Mouse (Mus musculus) liver, embryonic 11.5 days (tissue): Measurements from ENCODE around the gene Syde2. TPM values are rescaled to one million over a fixed set of nuclear protein-coding genes. Genes with fewer than 3 reads are reported as not detected.

Experiments used
- ATAC-seq: fragments of 200-750 bp; cut with Nextera tagmentation; replicated peaks from 2 replicates; pipeline ENCODE4 v1.8.0; 2017; ENCODE audit warnings: moderate number of reproducible peaks, mild to moderate bottlenecking, moderate TSS enrichment, moderate library complexity; ENCODE audit not compliant: low FRiP score
- DNase-seq: peaks from one replicate; pipeline ENCODE4 v3.0.0-alpha.2; 2017; ENCODE audit warnings: low spot score
- H3K27ac ChIP-seq: fragments of 300-500 bp; sonication (generic); 2 replicates; pipeline ENCODE4 v1.5.1; 2014; ENCODE audit warnings: mild to moderate bottlenecking, low read depth, low read length, control low read depth
- H3K27me3 ChIP-seq: fragments of 300-500 bp; sonication (generic); replicated peaks from 2 replicates; pipeline ENCODE4 v1.6.1; 2014; ENCODE audit warnings: low read length, mixed read lengths; ENCODE audit not compliant: control insufficient read depth, insufficient read depth
- H3K36me3 ChIP-seq: fragments of 300-500 bp; sonication (generic); 2 replicates; pipeline ENCODE4 v1.6.1; 2014; ENCODE audit warnings: mild to moderate bottlenecking, low read length, moderate library complexity, mixed read lengths; ENCODE audit not compliant: control insufficient read depth, insufficient read depth
- H3K4me1 ChIP-seq: fragments of 300-500 bp; sonication (generic); replicated peaks from 2 replicates; pipeline ENCODE4 v1.6.1; 2014; ENCODE audit warnings: low read length, mixed read lengths; ENCODE audit not compliant: control insufficient read depth, insufficient read depth
- H3K4me2 ChIP-seq: fragments of 300-500 bp; sonication (generic); 2 replicates; pipeline ENCODE4 v1.6.1; 2014; ENCODE audit warnings: mild to moderate bottlenecking, control low read depth, moderate library complexity
- H3K4me3 ChIP-seq: fragments of 300-500 bp; sonication (generic); 2 replicates; pipeline ENCODE4 v1.5.1; 2014; ENCODE audit warnings: low read depth, low read length, control low read depth
- H3K9ac ChIP-seq: fragments of 300-500 bp; sonication (generic); 2 replicates; pipeline ENCODE4 v1.6.1; 2014; ENCODE audit warnings: low read depth, low read length, control low read depth
- H3K9me3 ChIP-seq: fragments of 300-500 bp; sonication (generic); 2 replicates; pipeline ENCODE4 v1.6.1; 2016; ENCODE audit warnings: low read length, inconsistent platforms, mixed read lengths; ENCODE audit not compliant: control insufficient read depth
- WGBS: fragments of 180-500 bp; shearing (Covaris S2); extraction: QIAGEN DNeasy Blood & Tissue Kit; methylation state at CpG from one replicate; pipeline ENCODE4 v1.1.7; 2014; 5-methylcytosine and 5-hydroxymethylcytosine counted together
- polyA plus RNA-seq: library from polyadenylated mRNA; unstranded; fragments of >200 nt; fragmentation: Nextera tagmentation; extraction: Ambion mirVana; gene quantifications from 2 replicates; pipeline ENCODE4 v1.2.1, GENCODE M21; 2014

Syde2 gene
- polyA plus RNA-seq, 1 experiment from 2014 or later: 1.7 TPM

DNA sequence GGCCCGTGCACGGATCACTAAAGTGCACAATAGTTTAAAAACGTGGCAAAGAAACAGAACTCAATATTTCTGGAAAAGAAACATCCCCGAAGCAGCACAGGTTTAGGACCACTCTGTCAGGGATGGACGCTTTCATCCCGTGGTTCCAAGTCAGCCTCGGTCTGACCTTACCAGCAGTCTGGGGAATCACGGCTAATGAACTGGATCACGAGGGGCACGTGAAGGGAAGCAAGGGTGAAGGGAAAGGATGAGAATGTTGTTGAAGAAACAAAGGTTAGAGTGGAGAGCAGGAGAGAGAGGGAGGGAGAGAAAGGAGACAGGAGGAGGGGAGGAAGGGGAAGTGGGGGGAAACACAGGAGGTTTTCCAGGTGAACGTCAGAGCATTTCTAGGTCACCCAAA lies 58.4 kb downstream of the Syde2 start:
- no peak overlapping the region for H3K27ac ChIP-seq
- WGBS: 83% methylated on average over 11 of the region's 11 CpGs

DNA sequence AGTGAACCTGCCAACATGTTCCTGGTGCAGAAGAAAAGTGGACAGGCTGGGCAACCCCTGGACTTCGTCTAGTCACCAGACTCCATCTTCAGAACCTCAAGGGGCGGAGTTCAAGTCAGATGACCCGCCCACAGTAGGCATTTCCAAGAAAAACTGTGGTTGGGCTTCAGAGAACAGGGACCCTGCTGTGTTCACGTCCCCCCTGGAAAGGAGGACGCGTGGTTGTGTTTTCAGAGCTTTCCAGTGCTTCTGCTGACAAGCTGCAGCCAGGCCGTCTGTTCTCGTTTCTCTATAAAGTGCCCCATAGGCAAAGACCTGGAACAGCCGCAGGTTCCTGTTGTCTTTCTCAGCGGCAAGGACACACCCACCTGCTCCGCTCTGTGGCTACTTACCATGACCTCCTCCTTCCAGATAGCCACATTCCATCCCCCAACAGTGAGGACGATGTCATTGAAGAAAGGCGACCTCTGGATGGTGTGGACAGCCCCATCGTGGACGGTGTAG lies 60.1 kb downstream of the Syde2 start:
- peak overlapping the region; percentile 28 for H3K4me3 ChIP-seq
- H3K4me2 ChIP-seq: peak overlapping the region; percentile 65
- H3K27me3 ChIP-seq: no peaks in the 10 kb centered on the region
- H3K36me3 ChIP-seq: no peaks in the 10 kb centered on the region
- DNase-seq: no peak
- 15% methylated on average over 15 of the region's 15 CpGs for WGBS
- no peak overlapping the region for H3K9ac ChIP-seq
- ATAC-seq: peak; percentile 76
- H3K27ac ChIP-seq: no peak overlapping the region
- no peaks in the 10 kb centered on the region for H3K9me3 ChIP-seq
- peaks cover 10% of the 10 kb centered on the region for H3K4me1 ChIP-seq

More for the DNA sequence above, 58.4 kb downstream of the Syde2 start:
- no peaks in the 10 kb centered on the region for H3K9me3 ChIP-seq
- no peak overlapping the region for H3K4me3 ChIP-seq
- H3K27me3 ChIP-seq: no peaks in the 10 kb centered on the region
- DNase-seq (no peak), ATAC-seq (no peak)
- H3K4me1 ChIP-seq: peaks cover 10% of the 10 kb centered on the region
- no peaks in the 10 kb centered on the region for H3K36me3 ChIP-seq
- no peak overlapping the region for H3K4me2 ChIP-seq
- no peak overlapping the region for H3K9ac ChIP-seq

DNA sequence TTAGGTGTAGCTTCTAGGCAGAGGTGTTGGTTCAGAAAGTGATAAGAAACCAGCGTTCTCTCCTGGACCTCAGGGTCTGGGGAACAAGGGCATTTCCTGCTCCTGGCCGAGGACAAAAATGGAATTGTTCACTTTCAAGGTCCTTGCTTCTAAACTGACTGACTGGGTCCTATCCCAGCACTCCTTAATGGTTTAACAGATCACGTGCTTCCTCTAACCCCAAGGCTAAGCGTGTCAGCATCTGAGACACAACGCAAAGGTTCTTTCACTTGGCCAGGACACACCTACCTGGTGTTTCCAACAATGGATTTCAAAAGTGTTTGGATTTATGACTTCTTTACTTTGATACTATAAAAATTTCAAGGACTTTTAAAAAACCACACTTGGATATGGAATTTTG lies 62.3 kb downstream of the Syde2 start:
- Histone ChIP-seq H3K4me2 (no peak overlapping the region), H3K36me3 (no peaks in the 10 kb centered on the region), H3K9me3 (no peaks in the 10 kb centered on the region), H3K27me3 (no peaks in the 10 kb centered on the region), H3K4me1 (peaks cover 8% of the 10 kb centered on the region), H3K4me3 (no peak overlapping the region), H3K9ac (no peak overlapping the region), H3K27ac (no peak overlapping the region)
- WGBS: 73% methylated on average over 5 of the region's 5 CpGs
- DNase-seq (no peak), ATAC-seq (no peak)

DNA sequence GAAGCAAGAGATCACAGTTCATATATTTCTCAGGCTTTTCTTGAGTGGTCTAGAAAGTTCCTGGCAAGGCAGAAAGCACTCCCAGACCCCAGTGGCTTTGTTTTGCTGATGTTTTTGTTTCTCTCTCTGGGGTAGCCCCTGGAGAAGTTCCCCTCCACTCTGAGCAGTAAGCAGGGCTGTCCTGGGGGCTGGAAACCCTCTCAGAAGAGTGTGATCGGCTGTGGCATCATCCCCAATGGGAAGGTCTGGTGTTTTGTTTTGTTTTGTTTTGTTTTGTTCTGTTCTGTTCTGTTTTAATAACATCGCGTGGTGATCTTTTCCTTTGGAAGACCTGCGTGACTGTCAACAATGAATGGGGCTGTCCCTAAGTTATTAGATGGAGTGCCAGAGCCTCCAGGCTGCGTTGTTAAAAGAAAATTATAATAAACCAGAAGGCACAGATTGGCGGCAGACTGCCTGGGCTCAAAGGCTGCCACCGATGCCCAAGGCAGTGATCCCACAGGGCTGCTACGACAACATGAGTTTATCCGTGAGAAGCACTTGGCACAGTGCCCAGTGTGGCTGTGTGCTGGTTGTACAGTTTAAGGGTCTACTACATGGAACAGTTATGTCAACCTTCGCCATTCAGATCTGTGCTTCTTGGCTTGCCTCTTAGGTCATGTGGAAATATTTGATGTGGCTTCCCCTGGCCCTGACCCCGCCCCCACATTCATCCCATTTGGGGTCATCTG lies 63.8 kb downstream of the Syde2 start:
- Histone ChIP-seq H3K27me3 (no peaks in the 10 kb centered on the region), H3K4me1 (peaks cover 4% of the 10 kb centered on the region), H3K4me3 (no peak overlapping the region), H3K4me2 (no peak overlapping the region), H3K9me3 (no peaks in the 10 kb centered on the region), H3K27ac (no peak overlapping the region), H3K36me3 (no peaks in the 10 kb centered on the region), H3K9ac (no peak overlapping the region)
- ATAC-seq (no peak), DNase-seq (no peak)
- 76% methylated on average over 11 of the region's 11 CpGs for WGBS

DNA sequence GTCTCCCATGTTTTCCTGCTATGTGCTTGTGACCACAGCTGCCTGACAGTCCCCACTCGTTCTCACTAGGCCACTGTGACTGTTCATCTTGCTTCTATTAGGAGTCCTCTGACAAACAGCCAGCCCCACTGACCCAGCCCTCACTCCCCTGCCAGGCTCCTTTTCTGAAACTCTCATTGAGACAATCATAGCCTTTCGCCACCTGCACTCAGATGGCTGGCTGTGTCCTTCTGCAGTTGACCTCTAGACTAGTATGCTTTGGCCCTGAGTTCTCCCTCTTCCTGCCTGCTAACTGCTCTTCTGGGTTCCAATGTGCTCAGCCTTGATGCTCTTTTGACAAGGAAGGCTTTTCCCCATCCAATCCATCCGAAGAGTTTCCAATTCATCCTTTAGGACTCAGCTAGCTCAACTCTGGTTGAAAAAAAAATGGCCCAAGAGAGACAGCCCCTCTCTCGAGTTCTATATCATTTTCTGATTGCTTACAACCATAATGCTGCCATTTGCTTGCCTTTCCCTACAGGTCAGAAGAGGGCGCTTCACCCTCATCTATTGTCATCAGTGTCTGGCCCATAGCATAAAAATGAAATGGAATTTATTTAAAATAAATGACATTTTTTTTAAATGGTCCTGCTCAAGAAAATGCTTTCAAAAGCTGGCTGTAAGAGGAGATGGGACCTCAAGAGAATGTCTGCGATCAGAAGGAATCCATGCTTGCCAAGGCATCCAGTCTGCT lies 65.6 kb downstream of the Syde2 start:
- Histone ChIP-seq H3K36me3 (no peaks in the 10 kb centered on the region), H3K4me1 (no peaks in the 10 kb centered on the region), H3K9me3 (no peaks in the 10 kb centered on the region), H3K4me3 (no peak overlapping the region), H3K27me3 (no peaks in the 10 kb centered on the region), H3K9ac (no peak overlapping the region), H3K4me2 (no peak overlapping the region), H3K27ac (no peak overlapping the region)
- ATAC-seq: no peak
- WGBS: 61% methylated on average over 6 of the region's 6 CpGs
- no peak for DNase-seq

DNA sequence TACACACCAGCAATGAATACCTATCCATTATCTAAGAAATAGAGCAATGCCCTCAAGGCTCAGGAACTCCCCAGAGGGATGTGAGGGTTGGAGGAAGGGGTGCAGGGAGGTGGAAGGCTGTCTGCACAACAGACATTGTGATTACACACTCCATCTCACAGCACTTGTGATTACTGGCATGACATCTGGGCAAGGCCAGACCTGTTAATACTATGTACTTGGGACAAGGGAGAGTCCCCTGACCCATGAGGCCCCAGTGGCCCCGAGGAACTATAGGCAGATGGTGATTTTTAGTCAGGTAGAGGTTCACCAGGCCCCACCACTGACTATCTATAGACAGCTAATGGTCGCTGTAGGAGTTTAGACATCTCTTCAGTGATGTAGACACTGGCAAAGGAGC lies 66.2 kb downstream of the Syde2 start:
- no peaks in the 10 kb centered on the region for H3K9me3 ChIP-seq
- H3K4me3 ChIP-seq: no peak overlapping the region
- 54% methylated on average over 2 of the region's 2 CpGs for WGBS
- no peak overlapping the region for H3K9ac ChIP-seq
- H3K4me1 ChIP-seq: no peaks in the 10 kb centered on the region
- H3K4me2 ChIP-seq: no peak overlapping the region
- H3K36me3 ChIP-seq: no peaks in the 10 kb centered on the region
- DNase-seq (no peak), ATAC-seq (no peak)
- H3K27me3 ChIP-seq: no peaks in the 10 kb centered on the region
- no peak overlapping the region for H3K27ac ChIP-seq

DNA sequence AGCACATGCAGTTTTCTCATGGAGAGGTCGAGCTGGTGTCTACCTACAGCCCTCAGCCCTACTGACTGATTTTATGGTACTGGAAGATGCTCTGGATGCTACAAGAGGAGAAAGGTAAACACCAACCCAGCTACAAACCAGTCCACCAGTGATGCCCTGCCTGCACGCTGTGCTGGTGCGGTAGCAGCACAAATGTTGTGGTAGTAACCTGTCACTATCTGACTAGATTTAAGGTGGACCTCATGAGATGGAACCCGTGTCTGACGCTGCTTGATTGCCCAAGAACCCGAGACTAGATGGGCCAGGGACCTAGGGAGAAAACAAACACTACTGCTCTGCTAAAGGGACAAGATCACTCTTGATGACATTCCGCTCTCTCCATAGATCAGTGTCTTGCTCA lies 69.5 kb downstream of the Syde2 start:
- no peak for ATAC-seq
- 77% methylated on average over 7 of the region's 7 CpGs for WGBS
- Histone ChIP-seq H3K36me3 (no peaks in the 10 kb centered on the region), H3K4me1 (no peaks in the 10 kb centered on the region), H3K9ac (no peak overlapping the region), H3K4me2 (no peak overlapping the region), H3K27me3 (no peaks in the 10 kb centered on the region), H3K4me3 (no peak overlapping the region), H3K27ac (no peak overlapping the region), H3K9me3 (no peaks in the 10 kb centered on the region)
- DNase-seq: no peak

DNA sequence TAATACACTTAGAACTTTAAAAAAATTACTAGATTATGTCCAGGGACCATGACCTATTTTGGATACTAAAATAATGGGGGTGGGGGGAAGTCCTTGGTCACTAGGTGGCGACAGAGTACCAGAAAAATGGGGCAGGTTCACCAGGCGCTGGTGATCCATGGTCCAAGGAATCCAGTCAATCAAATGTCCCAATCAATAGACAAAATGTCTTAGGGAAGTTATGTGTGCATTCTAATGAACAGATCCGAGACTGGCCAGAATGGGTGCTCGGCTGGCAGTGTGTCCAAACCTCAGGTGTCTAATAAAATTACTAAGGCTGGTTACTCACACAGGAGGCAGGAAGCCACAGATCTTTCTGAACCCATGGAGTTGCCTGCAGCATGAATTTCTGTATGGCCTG lies 70.6 kb downstream of the Syde2 start:
- DNase-seq (no peak), ATAC-seq (no peak; the same call in 1 of the 2 replicates)

More for the DNA sequence above, 70.6 kb downstream of the Syde2 start:
- Histone ChIP-seq H3K27me3 (no peaks in the 10 kb centered on the region), H3K9ac (no peak overlapping the region), H3K4me2 (no peak overlapping the region), H3K9me3 (no peaks in the 10 kb centered on the region), H3K27ac (no peak overlapping the region), H3K4me1 (no peaks in the 10 kb centered on the region), H3K4me3 (no peak overlapping the region), H3K36me3 (no peaks in the 10 kb centered on the region)
- WGBS: 10% methylated on average over 4 of the region's 4 CpGs
